Mouse (Mus musculus): ENCODE results near the gene Slc22a23.

Slc22a23 gene

DNA sequence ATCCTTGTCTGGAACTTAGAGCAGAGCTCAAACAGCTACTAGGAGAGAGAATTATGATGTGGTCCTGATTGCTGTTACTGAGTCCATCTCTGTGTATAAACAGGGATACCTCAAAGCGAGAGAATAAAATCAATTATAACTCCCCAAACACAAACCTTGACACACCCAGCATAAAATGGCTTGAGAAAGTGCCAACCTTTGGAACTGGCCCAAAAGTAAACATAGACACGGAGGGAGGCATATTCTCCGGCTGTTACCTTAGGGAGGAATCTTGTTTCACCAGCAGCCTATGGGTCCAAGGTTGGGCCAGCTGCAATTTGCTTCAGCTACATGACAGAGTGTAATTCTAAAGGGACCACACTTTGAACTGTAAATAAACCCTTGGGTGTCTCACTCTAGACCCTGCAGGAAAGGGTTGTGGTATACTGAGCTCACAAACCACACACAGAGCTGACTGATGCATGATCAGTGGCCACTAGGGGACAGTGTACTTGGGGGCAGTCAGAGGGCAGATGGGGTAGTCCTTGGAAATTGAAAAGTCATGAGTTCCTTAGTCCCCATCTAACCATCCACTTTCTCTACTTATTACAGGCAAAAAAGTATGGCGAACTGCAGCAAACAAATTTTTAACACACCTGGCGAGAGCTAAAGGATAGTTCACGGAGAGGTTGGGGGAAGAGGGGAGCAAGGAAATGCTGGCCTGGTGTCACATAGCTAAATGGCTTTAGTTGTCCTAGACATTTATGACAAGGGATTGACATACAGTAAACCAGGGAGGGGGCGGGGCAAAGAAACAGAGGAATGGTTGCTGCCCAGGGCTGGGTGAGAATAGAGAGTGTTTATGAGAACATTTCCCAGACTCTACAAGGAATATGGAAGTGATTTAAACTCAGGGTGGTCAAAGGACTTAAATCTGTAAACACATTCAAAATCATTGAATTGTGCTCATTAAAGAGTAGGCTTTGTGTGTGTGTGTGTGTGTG, 45.3 kb downstream of the Slc22a23 start:
- no peak for DNase-seq

DNA sequence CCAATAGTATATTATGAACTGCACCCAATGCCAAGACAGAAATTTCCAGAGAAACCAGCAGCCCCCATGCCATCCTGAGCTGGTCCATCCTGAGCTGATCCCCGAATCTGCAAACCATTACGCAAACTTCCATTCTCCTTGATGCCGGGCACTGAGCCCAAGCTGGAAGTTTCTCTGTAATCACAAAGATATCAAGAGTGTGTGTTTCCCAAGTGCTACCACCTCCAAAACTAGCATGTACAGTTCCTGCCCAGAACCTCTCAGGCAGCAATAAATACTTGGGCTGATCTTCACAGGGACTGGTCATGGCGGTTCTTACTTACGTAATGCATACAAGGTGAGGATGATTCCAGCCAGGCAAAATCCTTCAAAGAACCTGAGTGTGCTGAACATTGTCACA, 46.3 kb downstream of the Slc22a23 start:
- peak; percentile 86 for DNase-seq

DNA sequence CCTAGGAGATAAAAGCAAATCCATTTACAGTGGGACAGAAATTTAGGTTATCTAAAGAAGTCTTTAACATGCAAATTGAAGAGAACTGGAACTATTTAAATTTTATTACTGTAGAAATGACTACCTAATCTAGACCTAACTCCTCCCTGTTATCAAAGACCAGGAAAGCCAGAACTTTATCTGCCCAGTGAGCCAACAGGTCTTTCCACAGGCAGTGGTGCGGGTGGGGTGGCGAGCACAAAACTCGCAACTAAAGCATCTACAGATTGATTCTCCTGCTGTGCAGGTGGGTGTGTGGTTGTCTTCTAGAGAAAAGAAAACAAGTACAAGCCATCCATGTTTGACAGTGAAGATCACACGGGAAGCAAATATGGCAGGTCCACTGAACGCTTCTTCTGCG, 46.9 kb downstream of the Slc22a23 start:
- no peak for DNase-seq

DNA sequence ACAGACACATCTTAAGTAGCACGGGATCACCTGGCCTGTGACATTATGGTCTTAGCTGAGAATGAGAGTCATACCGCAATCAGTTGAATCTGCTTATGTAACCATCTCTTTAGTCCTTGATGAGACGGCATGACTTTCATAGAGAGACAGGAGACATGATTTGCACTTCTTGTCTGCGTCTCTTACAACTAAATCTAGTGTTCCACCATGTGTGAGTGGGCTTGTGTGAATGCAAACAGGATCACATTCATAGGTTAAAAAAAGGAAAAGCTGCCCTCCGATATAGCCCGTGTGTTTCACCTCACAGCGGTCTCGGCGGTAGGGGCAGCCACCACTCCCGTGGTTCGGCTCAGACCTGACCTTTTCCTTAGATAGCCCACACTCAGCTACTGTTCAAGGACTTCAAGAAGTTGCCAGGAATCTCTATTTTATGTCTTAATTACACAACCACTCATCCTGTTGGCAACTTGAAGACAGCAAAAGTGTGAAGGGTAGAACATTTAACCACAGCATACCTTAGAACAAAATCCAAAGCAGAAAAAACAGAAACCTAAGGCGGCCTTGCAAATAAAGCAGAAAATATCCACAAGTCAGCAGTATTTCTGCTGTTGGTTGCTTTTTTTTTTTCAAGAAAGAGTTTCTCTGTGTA, 49.1 kb downstream of the Slc22a23 start:
- DNase-seq, result peak; percentile 28

DNA sequence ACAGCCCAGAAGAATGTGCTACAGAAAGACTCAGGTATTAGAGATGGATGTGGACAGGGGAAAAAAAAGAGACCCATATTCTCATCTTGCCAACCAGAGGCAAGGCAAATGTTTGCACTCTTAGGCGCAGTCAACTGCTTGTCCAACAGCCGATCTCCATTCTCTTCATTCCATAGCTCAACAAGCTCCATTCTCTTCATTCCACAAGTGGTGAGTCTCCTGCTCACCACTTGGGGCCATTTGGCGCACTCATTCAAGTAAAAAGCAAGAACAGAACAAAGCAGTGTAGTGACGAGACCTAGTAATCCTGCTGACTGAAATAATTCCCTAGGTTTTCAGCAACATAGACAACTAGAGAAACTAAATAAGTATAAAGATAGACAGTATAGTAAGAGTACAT, 50.8 kb downstream of the Slc22a23 start:
- DNase-seq, result peak; percentile 70

DNA sequence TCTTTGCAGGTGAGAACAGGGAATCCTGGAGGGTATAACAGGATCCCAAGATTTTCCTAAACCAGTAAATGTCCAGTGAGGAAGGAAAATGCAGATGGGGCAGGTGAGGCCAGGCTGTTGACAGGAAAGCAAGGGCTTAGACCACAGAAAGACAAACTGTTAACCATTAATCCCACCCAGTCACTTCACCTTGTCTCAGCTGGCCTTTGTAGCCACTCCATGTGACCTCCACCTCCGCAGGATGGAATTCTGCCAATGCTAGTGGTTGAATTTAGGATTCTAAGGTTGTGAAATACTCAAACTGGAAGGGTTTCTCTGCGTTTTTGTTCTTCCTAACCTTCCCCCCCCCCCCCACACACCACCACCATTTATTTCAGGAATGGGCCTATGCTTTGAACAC, 52.9 kb downstream of the Slc22a23 start:
- DNase-seq, result peak; percentile 70

DNA sequence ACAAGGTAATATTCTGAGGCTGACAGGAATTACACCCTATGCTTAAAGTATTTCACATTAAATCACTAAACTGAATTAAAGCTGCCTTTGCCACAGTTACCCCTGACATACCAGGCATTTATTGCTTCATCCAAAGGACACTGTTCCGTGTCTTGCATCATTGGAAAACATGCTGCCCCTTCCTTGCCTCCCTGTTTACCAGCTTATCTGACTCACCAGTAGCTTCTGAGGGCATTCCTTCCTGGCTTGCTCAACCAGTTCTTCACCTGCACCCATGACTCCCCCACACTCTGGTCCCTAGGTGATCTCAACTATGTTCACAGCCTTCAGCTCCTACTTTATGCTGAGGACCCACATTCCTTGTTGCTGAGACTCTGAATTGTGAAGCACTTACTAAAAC, 54.6 kb downstream of the Slc22a23 start:
- peak; percentile 66 for DNase-seq

DNA sequence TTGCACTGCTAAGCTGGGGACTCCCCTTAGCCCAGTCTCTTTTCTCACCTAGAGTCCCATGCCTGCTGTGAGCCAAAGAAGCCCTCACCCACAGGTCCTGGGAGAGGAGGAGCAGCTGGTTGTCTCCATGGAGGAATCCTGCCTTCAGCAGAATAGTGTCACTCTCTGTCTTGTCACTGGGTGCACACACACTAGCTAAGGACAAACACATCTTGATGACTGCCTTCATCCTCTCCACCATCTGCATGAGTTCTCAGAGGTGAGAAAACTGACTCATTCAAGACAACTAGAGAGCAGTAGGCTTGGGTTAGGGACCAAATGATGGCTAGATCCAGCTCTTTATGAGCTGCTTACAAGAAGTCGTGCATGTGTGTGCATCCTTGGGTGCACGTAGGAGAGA, 55.4 kb downstream of the Slc22a23 start:
- no peak for DNase-seq

DNA sequence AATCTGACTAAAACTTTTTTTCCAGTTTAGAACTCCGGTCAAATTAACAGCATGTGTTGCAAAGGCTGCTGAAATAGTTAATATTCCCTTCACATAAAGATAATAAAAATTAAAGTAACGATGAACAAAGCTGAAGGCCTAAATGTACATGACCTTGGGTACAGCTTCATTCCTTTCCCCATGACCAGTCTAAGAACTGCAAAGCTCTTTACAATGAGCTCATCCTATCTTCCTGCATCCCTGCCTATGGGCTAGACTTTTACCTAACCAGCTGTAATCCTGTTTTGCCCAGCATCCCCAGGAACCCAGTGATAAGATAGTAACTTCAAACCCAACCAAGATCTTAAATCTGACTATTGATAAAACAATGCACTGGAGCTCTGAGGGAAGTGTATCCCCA, 56.9 kb downstream of the Slc22a23 start:
- no peak for DNase-seq

DNA sequence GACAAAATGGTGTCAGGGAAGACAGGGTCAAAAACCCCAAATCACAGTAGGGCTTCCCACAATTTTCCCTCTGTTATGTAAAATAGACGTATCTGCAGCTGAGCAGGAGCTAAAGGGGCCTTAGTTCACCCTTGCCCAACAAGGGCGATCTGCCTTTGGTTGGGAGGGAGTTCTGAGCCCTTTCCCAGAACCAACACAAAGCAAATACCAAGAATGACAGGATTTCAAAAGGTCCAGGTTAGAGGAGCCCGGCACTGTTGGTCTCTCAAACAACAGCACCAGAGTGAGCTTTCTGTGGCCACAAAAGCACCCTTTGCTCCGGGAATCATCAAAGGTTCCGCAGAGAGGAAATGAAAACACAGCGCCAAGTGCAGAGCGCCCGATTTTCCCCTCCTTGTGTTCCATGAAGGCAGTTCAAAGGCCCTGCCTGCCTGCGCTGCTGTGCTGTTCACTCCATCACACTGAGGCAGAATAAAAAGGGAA, 57.3 kb downstream of the Slc22a23 start:
- DNase-seq, result no peak

DNA sequence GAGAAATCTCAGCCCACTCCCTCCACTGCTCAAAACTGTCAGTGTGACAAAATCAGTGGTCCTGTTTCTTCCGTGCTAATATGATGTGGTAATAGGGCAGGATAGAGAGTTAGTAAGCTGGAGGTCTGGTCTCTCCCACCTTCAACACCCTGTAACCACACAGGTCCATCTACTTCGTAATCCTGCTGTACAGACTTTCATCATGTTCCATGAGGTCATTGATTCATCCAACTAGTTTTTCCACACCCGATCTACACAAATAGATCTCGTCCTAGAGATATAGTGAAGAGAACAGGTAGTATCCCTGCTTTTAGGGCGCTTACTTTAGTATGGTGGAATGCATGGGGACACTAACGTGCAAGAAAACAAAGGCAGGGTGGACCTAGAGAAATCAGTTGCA, 63.6 kb downstream of the Slc22a23 start:
- no peak for DNase-seq

DNA sequence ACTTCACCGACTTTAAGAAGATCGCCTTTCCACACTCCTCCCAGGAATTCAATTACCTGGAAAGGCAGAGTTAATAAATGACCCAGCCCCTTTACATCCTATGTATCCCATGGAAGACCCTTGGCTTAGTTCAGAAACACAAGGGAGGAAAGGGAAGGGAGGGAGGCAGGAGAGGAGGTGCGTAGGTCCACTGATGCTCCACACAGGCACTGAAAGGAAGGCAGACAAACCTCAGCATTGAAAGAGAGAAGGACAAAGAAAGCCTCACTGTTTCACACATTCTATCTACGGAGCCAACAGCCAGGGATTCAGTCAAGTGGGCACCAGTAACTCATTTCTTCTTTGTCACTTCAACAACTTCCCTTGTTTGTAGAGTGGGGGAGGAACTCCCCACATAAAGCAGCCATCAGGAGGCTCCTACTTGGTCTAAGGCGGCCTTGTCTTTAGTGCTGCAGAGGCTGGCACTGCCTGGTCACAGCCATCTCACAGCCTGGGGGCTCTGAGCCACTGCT, 66.2 kb downstream of the Slc22a23 start:
- DNase-seq, result no peak

DNA sequence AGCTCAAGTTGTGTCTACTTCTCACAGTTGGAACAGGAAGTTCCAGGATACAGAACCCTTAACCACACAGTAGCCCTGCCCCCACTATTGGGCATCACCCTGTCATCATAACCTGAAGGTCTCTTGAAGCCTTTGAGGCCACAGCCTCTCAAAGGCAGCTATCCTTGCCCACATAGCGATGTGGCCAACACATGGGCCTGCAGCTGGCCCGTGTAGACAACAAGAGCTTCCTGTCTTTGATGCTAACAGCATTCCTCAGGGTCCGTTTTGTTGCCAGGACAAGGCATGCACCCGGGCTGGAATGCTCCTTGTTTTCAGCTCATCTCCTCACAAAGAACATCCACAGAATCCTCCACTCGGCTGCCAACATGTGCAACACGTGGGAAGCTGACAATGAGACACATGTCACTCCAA, 66.7 kb downstream of the Slc22a23 start:
- no peak for DNase-seq

DNA sequence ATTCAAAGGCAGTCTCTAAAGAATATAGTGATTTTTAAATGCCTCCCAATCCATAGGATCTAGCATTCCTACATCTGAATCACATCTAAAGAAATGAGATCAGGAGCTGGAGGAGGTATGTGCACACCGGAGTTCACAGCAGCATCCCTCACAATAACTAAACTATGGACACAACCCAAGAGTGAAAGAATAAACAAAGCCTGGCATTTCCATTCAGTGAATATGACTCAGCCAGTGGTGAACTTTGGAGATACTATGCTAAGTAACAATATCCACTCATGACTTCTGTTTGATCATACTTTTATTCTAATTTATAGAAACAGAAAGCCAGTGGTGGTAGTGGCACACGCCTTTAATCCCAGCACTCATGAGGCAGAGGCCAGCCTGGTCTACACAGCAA, 67.4 kb downstream of the Slc22a23 start:
- no peak for DNase-seq

DNA sequence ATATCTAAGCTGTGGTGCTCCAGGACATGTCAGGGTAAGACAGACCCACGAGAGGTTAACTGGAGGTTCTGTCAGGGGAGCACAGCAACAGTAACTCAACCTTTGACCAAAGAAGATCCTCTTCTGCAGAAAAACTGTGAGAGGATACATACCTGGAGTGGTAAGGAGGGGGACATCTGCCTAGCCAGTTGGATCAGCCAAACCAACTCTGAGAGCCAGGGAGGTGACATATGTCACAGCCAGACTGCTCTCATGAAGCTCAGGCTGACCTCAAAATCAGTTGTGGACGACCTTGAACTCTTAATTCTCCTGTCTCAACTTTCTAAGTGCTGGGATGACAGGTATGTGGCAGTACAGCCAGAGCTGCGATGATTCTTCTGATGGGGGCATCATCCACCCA, 68.0 kb downstream of the Slc22a23 start:
- DNase-seq, result no peak

DNA sequence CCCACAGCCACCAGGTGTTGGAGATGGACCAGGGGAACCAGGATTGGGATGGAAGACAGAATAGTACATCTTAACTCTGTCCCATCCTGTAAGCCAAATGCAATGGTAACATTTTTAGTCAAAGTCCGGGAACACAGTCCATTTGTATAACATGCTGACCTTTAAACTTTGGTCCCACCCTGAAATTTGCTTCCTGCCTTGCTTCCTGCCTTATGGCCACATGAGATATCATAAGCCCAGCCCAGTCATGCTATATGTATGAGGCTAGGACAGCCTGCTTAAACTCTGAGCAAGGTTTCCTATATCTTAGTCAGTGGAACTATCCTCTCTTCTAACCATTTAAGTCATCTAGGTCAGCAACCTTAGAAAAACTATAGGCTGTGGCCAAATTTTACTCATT, 70.1 kb downstream of the Slc22a23 start:
- no peak for DNase-seq

DNA sequence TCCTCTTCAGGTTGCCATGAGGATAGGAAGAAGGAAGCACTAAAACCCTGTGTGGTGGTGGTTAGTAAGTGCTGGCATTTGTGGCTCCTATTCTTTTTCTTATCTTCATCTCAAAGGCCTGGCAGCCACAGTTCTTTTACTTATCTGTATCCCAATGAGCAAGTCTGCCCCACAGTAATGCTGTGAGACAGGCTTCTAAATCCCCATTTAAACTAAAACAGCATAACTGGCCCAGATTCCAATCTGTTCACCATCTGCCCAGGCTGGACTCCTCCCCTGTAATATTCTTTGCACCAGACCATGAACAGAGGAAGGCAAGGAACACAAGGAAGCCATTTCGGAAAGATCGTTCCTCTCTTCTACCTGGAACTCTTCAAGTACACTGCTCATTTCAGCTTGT, 70.6 kb downstream of the Slc22a23 start:
- no peak for DNase-seq

DNA sequence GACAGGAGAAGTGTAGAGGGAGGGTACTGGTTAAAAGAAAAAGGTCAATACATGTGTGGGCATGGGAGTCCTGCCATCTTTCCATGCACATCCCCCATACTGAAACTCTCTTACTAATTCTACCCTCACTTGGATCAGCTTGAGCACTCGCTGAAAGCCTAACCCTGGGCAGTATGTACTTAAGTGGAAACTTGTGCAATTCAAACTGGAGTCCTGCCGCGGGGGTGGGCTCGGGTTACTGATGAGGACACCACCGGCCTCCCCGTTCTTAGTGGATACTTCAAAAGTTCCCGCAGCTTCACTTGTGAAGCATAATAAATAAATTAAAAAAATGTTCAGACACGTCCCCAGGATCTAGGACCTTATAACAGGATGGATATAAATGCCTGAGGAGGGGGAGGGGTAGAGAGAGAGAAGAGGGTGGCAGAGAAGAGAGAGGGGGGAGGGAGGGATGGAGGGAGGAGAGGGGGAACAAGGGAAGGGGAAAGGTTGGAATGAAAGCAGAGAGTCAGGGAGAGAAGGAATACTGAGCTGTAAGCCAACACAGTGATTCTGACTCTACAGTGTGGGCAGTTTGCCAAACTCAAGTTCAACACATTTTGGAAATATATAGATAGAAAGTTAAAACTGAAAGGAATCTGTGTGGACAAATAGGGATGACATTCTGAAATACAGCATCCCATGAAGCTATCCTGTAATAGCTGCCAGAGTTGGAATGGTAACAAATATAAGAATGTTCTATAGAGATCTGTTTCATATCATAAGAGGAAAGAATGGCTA, 72.5 kb downstream of the Slc22a23 start:
- DNase-seq, result peak; percentile 89

DNA sequence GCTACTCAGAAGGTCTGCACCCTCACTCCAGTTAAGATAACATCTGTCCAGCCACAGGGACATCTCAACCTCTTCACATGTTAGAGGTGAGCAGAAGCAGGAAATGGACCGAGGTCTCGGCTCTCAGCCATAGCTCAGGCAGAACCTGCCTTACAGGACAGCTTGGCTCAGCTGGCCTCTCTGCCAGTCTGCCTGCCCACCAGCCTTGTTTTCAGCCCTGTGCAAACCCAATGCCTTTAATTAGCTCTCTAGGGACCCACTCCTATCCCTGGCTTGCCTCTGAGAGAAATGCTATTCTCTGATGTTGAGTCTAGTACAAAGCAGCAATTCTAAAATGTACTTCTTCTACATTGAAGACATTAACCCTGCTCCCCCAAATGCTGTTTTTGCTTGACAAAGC, 73.3 kb downstream of the Slc22a23 start:
- no peak for DNase-seq

DNA sequence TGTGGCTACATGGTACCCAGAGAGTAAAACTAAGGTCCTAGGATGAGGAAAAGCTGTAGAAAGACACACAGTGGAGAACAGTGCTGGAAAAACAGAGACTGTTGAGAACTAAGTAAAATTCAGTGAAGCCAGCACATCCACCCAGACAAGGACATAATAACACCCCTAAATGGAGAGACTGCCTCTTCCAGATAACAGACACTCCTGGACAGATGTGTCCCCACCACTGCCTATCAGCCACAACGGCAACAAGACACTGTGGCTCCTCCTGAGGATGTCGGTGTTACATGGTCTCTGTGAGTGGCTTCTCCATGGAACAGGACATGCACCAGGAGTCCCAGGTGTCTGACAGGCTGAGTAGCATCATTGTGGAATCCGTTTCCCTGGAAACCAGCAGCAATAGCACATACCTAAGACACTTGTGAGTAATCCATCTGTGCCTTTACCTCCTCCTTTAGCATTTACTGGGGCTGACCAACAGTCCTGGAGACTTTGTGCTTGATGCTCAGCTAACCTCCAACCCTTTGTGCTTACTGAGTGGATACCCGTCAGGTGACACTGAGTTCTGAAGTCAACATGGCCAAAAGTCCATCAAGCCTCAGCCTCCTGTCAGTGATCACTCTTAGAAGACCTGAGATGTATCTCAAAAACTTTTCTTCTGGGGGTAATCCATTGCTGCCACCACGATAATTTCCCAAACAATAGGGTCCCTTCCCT, 73.9 kb downstream of the Slc22a23 start:
- DNase-seq, result no peak

DNA sequence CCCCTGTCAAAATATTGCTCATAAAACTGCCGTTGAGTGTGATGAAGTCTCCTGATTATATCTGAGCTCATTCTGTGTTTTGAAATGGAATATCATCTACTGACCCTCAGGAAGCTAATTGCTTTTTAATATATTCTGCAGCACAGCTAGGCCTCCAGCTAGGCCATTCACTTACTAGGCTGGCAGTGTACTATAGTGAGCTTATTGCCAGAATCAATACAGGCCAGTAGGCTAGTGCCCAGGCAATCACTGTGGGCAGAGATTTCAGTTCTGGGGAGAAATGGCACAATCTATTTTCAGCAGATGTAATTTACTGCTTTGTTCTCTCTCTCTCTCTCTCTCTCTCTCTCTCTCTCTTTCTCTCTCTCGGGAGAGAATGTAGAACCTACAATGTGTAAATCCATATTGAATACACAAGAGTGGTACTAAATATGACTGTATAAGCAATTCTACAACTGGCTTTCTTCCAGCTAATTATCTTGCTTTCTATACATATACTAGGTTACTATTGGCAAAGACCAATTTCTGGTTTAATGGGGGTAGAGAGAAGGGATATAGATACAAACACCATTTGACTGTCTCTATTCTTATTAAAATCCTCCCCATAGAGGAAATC, 75.5 kb downstream of the Slc22a23 start:
- DNase-seq, result no peak

Measured in lung, postnatal 36 days (tissue).